Mouse (Mus musculus) hindbrain, postnatal 0 days (tissue): Measurements from ENCODE around the gene Ccpg1os. TPM values are rescaled to one million over a fixed set of nuclear protein-coding genes. Genes with fewer than 3 reads are reported as not detected.

Source experiments
- ATAC-seq: fragments of 200-750 bp; cut with Nextera tagmentation; 2 replicates; pipeline ENCODE4 v1.8.0; 2017; ENCODE audit warnings: mild to moderate bottlenecking, moderate TSS enrichment, moderate library complexity
- DNase-seq: peaks from one replicate; pipeline ENCODE4 v3.0.0-alpha.2; 2015; ENCODE audit warnings: low spot score
- H3K27ac ChIP-seq: fragments of 300-500 bp; sonication (generic); 2 replicates; pipeline ENCODE4 v1.5.1; 2014; ENCODE audit warnings: mild to moderate bottlenecking
- H3K27me3 ChIP-seq: fragments of 300-500 bp; sonication (generic); 2 replicates; pipeline ENCODE4 v1.6.1; 2014; ENCODE audit warnings: low read length, mixed read lengths; ENCODE audit not compliant: insufficient read depth
- H3K36me3 ChIP-seq: fragments of 300-500 bp; sonication (generic); 2 replicates; pipeline ENCODE4 v1.6.1; 2014; ENCODE audit warnings: low read length, mixed read lengths; ENCODE audit not compliant: insufficient read depth
- H3K4me1 ChIP-seq: fragments of 300-500 bp; sonication (generic); 2 replicates; pipeline ENCODE4 v1.6.1; 2014; ENCODE audit warnings: antibody characterized with exemption, low read length, mixed read lengths; ENCODE audit not compliant: insufficient read depth
- H3K4me2 ChIP-seq: fragments of 300-500 bp; sonication (generic); 2 replicates; pipeline ENCODE4 v1.6.1; 2014; ENCODE audit warnings: low read depth, mild to moderate bottlenecking, low read length, moderate library complexity, mixed read lengths
- H3K4me3 ChIP-seq: fragments of 300-500 bp; sonication (generic); 2 replicates; pipeline ENCODE4 v1.5.1; 2014; ENCODE audit warnings: low read length
- H3K9ac ChIP-seq: fragments of 300-500 bp; sonication (generic); replicated peaks from 2 replicates; pipeline ENCODE4 v1.6.1; 2014; ENCODE audit warnings: mild to moderate bottlenecking, low read length, moderate library complexity, mixed read lengths
- H3K9me3 ChIP-seq: fragments of 300-500 bp; sonication (generic); 2 replicates; pipeline ENCODE4 v1.6.1; 2016; ENCODE audit warnings: low read length, mixed read lengths
- CTCF ChIP-seq: IDR thresholded peaks from 2 replicates; pipeline ENCODE4 v1.5.1; 2016; ENCODE audit warnings: antibody characterized with exemption, control low read depth, low read depth
- WGBS: fragments of 180-500 bp; shearing (Covaris S2); extraction: QIAGEN DNeasy Blood & Tissue Kit; methylation state at CpG from one replicate; pipeline ENCODE4 v1.1.7; 2014; 5-methylcytosine and 5-hydroxymethylcytosine counted together
- polyA plus RNA-seq: library from polyadenylated mRNA; unstranded; fragments of >200 nt; fragmentation: Nextera tagmentation; extraction: Ambion mirVana; gene quantifications from 2 replicates; pipeline ENCODE4 v1.2.1, GENCODE M21; 2015
- total RNA-seq: library from RNA; depleted of rRNA; stranded (reverse); fragments of >200 nt; gene quantifications from 2 replicates; pipeline ENCODE4 v1.2.3, GENCODE M21; 2014

Gene Ccpg1os
- total and polyA plus RNA-seq, 2 experiments from 2014 or later, result 10.7 to 21.3 TPM

- no peaks in the 10 kb centered on the region for H3K4me1 ChIP-seq
- no peaks in the 10 kb centered on the region for H3K27me3 ChIP-seq
- DNase-seq, result peak; percentile 9
- H3K4me3 ChIP-seq, result no peak overlapping the region
- no peaks in the 10 kb centered on the region for H3K9me3 ChIP-seq
- WGBS, result 83% methylated on average over 10 of the region's 10 CpGs
- peaks cover 49% of the 10 kb centered on the region for H3K36me3 ChIP-seq
- no peak for TF ChIP-seq CTCF
- H3K9ac ChIP-seq, result no peak overlapping the region
- ATAC-seq, result no peak
- H3K27ac ChIP-seq, result no peak overlapping the region
- H3K4me2 ChIP-seq, result no peak overlapping the region
These were observed 34.7 kb upstream of the Ccpg1os start for GRCm38 (mm10) chr9:73019841-73020240.

GRCm38 (mm10) chr9:73014724-73015123, 29.5 kb upstream of the Ccpg1os start:
- no peaks in the 10 kb centered on the region for H3K9me3 ChIP-seq
- no peak for TF ChIP-seq CTCF
- WGBS, result 89% methylated on average over 13 of the region's 13 CpGs
- H3K27me3 ChIP-seq, result no peaks in the 10 kb centered on the region
- no peak overlapping the region for H3K4me2 ChIP-seq
- no peak overlapping the region for H3K9ac ChIP-seq
- no peak overlapping the region for H3K27ac ChIP-seq
- DNase-seq, result no peak
- H3K4me1 ChIP-seq, result no peaks in the 10 kb centered on the region
- no peak for ATAC-seq
- H3K36me3 ChIP-seq, result peaks cover 74% of the 10 kb centered on the region
- no peak overlapping the region for H3K4me3 ChIP-seq

DNA sequence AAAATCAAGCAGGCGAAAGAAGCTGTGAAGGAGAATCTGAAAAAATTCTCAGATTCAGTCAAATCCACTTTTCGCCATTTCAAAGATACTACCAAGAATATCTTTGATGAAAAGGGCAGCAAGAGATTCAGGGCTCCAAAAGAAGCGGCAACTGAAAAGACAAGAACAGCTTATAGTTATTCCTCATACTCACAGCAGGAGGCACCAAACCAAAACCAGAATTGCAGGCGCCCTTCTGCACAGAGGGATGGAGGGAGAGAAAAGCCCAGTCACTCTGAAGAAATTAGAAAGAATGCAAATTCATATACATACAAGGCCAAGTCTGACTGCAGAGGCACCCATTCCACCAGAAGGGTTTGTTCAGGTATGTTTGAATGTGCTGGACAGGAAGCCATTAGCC, 27.4 kb upstream of the Ccpg1os start:
- Histone ChIP-seq H3K27ac (no peak overlapping the region), H3K4me1 (no peaks in the 10 kb centered on the region), H3K4me2 (no peak overlapping the region), H3K9ac (no peak overlapping the region), H3K4me3 (no peak overlapping the region), H3K9me3 (no peaks in the 10 kb centered on the region), H3K27me3 (no peaks in the 10 kb centered on the region), H3K36me3 (peaks cover 62% of the 10 kb centered on the region)
- DNase-seq (no peak), ATAC-seq (no peak)
- TF ChIP-seq CTCF, result no peak; the same call in 1 of the 2 replicates
- WGBS, result 92% methylated on average over 4 of the region's 4 CpGs

GRCm38 (mm10) chr9:73008384-73008783, 23.2 kb upstream of the Ccpg1os start:
- H3K4me2 ChIP-seq, result no peak overlapping the region
- no peak for ATAC-seq
- no peak overlapping the region for H3K4me3 ChIP-seq
- no peaks in the 10 kb centered on the region for H3K4me1 ChIP-seq
- H3K36me3 ChIP-seq, result peaks cover 63% of the 10 kb centered on the region
- no peak overlapping the region for H3K27ac ChIP-seq
- H3K9ac ChIP-seq, result no peak overlapping the region
- H3K27me3 ChIP-seq, result no peaks in the 10 kb centered on the region
- H3K9me3 ChIP-seq, result no peaks in the 10 kb centered on the region
- TF ChIP-seq CTCF, result no peak
- DNase-seq, result no peak
- 77% methylated on average over 3 of the region's 3 CpGs for WGBS

DNA sequence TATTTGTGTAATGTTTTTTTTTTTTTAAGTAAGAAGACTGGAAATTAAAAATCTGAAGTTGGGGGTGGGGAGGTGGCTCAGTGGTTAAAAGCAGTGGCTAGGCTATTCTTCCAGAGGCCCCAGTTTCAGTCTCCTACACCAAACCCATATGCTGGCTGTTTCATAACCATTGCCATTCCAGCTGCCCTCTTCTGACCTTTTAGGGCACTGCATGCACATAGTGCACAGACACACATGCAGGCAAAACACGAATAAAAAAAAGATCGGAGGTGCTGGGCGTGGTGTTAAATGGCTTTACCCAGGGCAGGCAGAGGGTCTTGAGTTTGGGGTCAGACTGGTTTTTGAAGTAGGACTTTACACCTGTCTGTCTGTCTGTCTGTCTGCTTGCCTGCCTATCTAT, 21.0 kb upstream of the Ccpg1os start:
- DNase-seq, result peak; percentile 40
- H3K9me3 ChIP-seq, result no peaks in the 10 kb centered on the region
- H3K4me3 ChIP-seq, result no peak overlapping the region
- peaks cover 54% of the 10 kb centered on the region for H3K36me3 ChIP-seq
- H3K4me1 ChIP-seq, result no peaks in the 10 kb centered on the region
- no peak overlapping the region for H3K27ac ChIP-seq
- 100% methylated on average over 3 of the region's 3 CpGs for WGBS
- H3K27me3 ChIP-seq, result no peaks in the 10 kb centered on the region
- no peak overlapping the region for H3K4me2 ChIP-seq
- ATAC-seq, result no peak
- TF ChIP-seq CTCF, result peak; percentile 44
- no peak overlapping the region for H3K9ac ChIP-seq

DNA sequence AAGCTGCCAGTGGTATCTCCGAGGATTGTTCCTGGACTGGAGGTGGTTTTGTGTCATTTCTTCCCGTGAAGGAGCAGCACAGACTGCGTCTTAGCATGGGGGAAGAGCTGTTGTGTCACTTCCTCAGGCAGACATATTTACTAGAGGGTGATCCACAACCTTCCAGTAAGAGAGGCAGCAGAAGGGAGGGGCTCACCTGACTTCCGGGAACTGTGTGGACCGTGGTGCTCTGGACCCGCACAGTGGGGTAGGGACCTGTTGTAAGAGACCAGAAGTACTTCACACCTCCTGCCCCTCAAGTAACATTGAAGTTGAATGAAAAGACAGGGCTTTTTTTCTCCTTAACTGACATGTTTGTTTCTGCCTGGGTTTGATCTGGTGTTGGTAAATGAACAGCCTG, 19.9 kb upstream of the Ccpg1os start:
- Histone ChIP-seq H3K4me2 (no peak overlapping the region), H3K9me3 (no peaks in the 10 kb centered on the region), H3K9ac (no peak overlapping the region), H3K4me1 (no peaks in the 10 kb centered on the region), H3K4me3 (no peak overlapping the region), H3K27me3 (no peaks in the 10 kb centered on the region), H3K27ac (no peak overlapping the region), H3K36me3 (peaks cover 44% of the 10 kb centered on the region)
- DNase-seq, result no peak
- no peak for ATAC-seq
- 90% methylated on average over 6 of the region's 6 CpGs for WGBS
- TF ChIP-seq CTCF, result no peak

GRCm38 (mm10) chr9:73004076-73004475, 18.9 kb upstream of the Ccpg1os start:
- H3K9me3 ChIP-seq, result no peaks in the 10 kb centered on the region
- H3K4me3 ChIP-seq, result no peak overlapping the region
- H3K4me1 ChIP-seq, result no peaks in the 10 kb centered on the region
- WGBS, result 86% methylated on average over 8 of the region's 8 CpGs
- ATAC-seq, result no peak
- no peak overlapping the region for H3K9ac ChIP-seq
- H3K27ac ChIP-seq, result no peak overlapping the region
- no peaks in the 10 kb centered on the region for H3K27me3 ChIP-seq
- no peak for DNase-seq
- no peak for TF ChIP-seq CTCF
- H3K4me2 ChIP-seq, result no peak overlapping the region
- peaks cover 41% of the 10 kb centered on the region for H3K36me3 ChIP-seq
